ENCODE assay signal across 25 mouse cellular contexts in genomic region chr2:79050495-79051046, GRCm38 (mm10).
DNase-seq lines count a peak whose midpoint lies in the region; ATAC-seq and TF ChIP-seq lines count a peak whose summit lies in the region.
"Had no signal": no experiment of that assay in that cellular context is flagged by ENCODE, and none has a peak within 500 bp of the region (broad histone marks: within the 10 kb centered on the region; RNA-seq: fewer than 3 reads in every experiment).

No protein-coding gene starts in this region.

- H3K4me3 ChIP-seq in limb, embryonic 13.5 days: no peak overlapping the region
- no peak overlapping the region for H3K4me3 ChIP-seq in small intestine, adult 2 months (ENCODE audit: low read depth, low read length)
- H3K4me3 ChIP-seq in forebrain, embryonic 16.5 days (replicated peaks; ENCODE audit: low read length): no peak overlapping the region
- H3K4me3 ChIP-seq: forebrain, embryonic 10.5 days; heart, embryonic 15.5 days; hindbrain, embryonic 15.5 days; layer of hippocampus, adult 2 months; limb, embryonic 15.5 days; neural tube, embryonic 12.5 days had no signal

- H3K4me1 ChIP-seq in limb, embryonic 13.5 days: peaks cover 12% of the 10 kb centered on the region
- no peaks in the 10 kb centered on the region for H3K4me1 ChIP-seq in small intestine, adult 2 months (ENCODE audit: control insufficient read depth, insufficient read depth, insufficient read length, low read length)
- H3K4me1 ChIP-seq in forebrain, embryonic 16.5 days (replicated peaks; ENCODE audit: control insufficient read depth, insufficient read depth, low read length): peaks cover 6% of the 10 kb centered on the region
- H3K4me1 ChIP-seq: heart, embryonic 15.5 days; limb, embryonic 15.5 days; neural tube, embryonic 12.5 days had no signal

- H3K4me2 ChIP-seq in limb, embryonic 13.5 days (replicated peaks): no peak overlapping the region
- no peak overlapping the region for H3K4me2 ChIP-seq in forebrain, embryonic 16.5 days (ENCODE audit: low read length)
- H3K4me2 ChIP-seq: heart, embryonic 15.5 days; hindbrain, embryonic 15.5 days; limb, embryonic 15.5 days; midbrain, embryonic 11.5 days; neural tube, embryonic 12.5 days had no signal

- H3K9ac ChIP-seq in limb, embryonic 13.5 days: no peak overlapping the region
- no peak overlapping the region for H3K9ac ChIP-seq in forebrain, embryonic 16.5 days (replicated peaks; ENCODE audit: low read depth, low read length)
- H3K9ac ChIP-seq: forebrain, postnatal 0 days; heart, embryonic 15.5 days; hindbrain, embryonic 15.5 days; limb, embryonic 15.5 days; neural tube, embryonic 12.5 days had no signal

- intact Hi-C loops in left cerebral cortex, postnatal 25 days (cut with DNase I): no loop called here

- TF ChIP-seq POLR2A in small intestine, adult 2 months (IDR thresholded peaks at IDR 0.05; ENCODE audit: low read depth, low read length): no peak

- no peak for TF ChIP-seq CTCF in small intestine, adult 2 months (IDR thresholded peaks at IDR 0.05; ENCODE audit: extremely low read depth, insufficient read length, insufficient replicate concordance, low read depth, low read length)

- H3K27me3 ChIP-seq in limb, embryonic 13.5 days: no peaks in the 10 kb centered on the region
- no peaks in the 10 kb centered on the region for H3K27me3 ChIP-seq in small intestine, adult 2 months (ENCODE audit: control insufficient read depth, insufficient read depth, low read length)
- H3K27me3 ChIP-seq in forebrain, embryonic 16.5 days (replicated peaks; ENCODE audit: control insufficient read depth, insufficient read depth, low read length): no peaks in the 10 kb centered on the region
- H3K27me3 ChIP-seq: heart, embryonic 15.5 days; hindbrain, embryonic 15.5 days; limb, embryonic 15.5 days; neural tube, embryonic 12.5 days had no signal

- H3K27ac ChIP-seq in limb, embryonic 13.5 days: 0 out of 2 replicates have a peak overlapping the region, but pooled peaks have one; percentile 39
- H3K27ac ChIP-seq in small intestine, adult 2 months (ENCODE audit: insufficient read depth, low read depth, low read length): peak overlapping the region; percentile 51
- no peak overlapping the region for H3K27ac ChIP-seq in forebrain, embryonic 16.5 days (ENCODE audit: low read length)
- H3K27ac ChIP-seq: forebrain, embryonic 10.5 days; heart, embryonic 15.5 days; hindbrain, embryonic 15.5 days; layer of hippocampus, adult 2 months; limb, embryonic 15.5 days; neural tube, embryonic 12.5 days had no signal

- no peaks in the 10 kb centered on the region for H3K9me3 ChIP-seq in limb, embryonic 13.5 days
- no peaks in the 10 kb centered on the region for H3K9me3 ChIP-seq in forebrain, embryonic 16.5 days (ENCODE audit: control insufficient read depth, low read length)
- H3K9me3 ChIP-seq: forebrain, embryonic 10.5 days; G1E; heart, embryonic 15.5 days; hindbrain, embryonic 15.5 days; limb, embryonic 15.5 days; neural tube, embryonic 12.5 days had no signal

- peak; percentile 6 for DNase-seq in brain, adult 2 months (ENCODE audit: low read depth, low spot score)
- DNase-seq in embryo, embryonic 10 days (ENCODE audit: low spot score): no peak
- DNase-seq in left cerebral cortex, postnatal 25 days (ENCODE audit: low spot score in 2 of 2): no peak
- DNase-seq: adrenal gland, adult 8-10 months; cerebellum, adult 8-10 months; forebrain, postnatal 0 days; gastrocnemius, postnatal 36 days; heart, postnatal 4 days; kidney, postnatal 25 days; retina, postnatal 1 day; right cerebral cortex, postnatal 25 days had no signal

- ATAC-seq in CD4-positive, CD25-positive, alpha-beta regulatory T cell, adult 4 months: peak; percentile 75
- no peak for ATAC-seq in limb, embryonic 13.5 days (ENCODE audit: low FRiP score, low read depth)
- ATAC-seq in forebrain, embryonic 16.5 days: no peak
- ATAC-seq: forebrain, postnatal 0 days; intestine, postnatal 0 days; lung, postnatal 0 days had no signal

- no peaks in the 10 kb centered on the region for H3K36me3 ChIP-seq in limb, embryonic 13.5 days
- H3K36me3 ChIP-seq in small intestine, adult 2 months (ENCODE audit: control insufficient read depth, insufficient read depth, low read length): no peaks in the 10 kb centered on the region
- no peaks in the 10 kb centered on the region for H3K36me3 ChIP-seq in forebrain, embryonic 16.5 days (ENCODE audit: control insufficient read depth, insufficient read depth)
- H3K36me3 ChIP-seq: forebrain, embryonic 10.5 days; G1E; heart, embryonic 15.5 days; hindbrain, embryonic 15.5 days; limb, embryonic 15.5 days; neural tube, embryonic 12.5 days had no signal

- 50% methylated on average over 1 of the region's 1 CpGs for WGBS in limb, embryonic 13.5 days
- WGBS in small intestine, adult 2 months: 67% methylated on average over 1 of the region's 1 CpGs
- 81% methylated on average over 1 of the region's 1 CpGs for WGBS in forebrain, embryonic 16.5 days
